Mouse (Mus musculus): ENCODE results near the gene Prss28. TPM values are rescaled to one million over a fixed set of nuclear protein-coding genes. Genes with fewer than 3 reads are reported as not detected.
A peak's percentile ranks its signal among the peaks of the same experiment; 100 is the strongest.

The Prss28 gene
- polyA plus RNA-seq (2014; fragmentation: Nextera tagmentation; extraction: Ambion mirVana): not detected in 2 replicates

DNA sequence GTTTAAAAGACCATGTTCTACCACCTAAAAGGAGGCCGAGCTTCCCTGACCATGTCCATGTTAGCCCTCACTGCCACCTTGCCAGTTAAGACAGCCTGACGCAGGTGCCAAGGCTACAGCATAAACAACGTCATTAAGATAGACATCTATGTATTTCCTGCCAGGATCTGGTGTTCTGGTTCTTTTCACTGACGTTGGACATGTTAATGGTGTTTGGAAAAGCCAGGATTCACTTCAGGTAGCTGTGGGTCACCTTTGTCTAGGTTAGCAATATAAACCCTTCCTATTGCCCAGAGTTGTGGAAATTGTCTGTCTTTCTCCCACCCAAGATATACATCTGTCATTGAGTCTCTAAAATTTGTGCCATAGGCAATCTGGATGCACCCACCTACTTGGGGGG lies at the start of gene Prss28:
Prss28 (plus strand) TSS at position 301 of the 400 bp plus-strand sequence.
- 81% methylated on average over 4 of the region's 4 CpGs for WGBS
- Histone ChIP-seq H3K27me3 (replicated peaks; ENCODE audit: control insufficient read depth, insufficient read depth, low read length) (no peaks in the 10 kb centered on the region), H3K4me3 (ENCODE audit: low read depth, low read length) (no peak within 1 kb of the TSS), H3K9me3 (ENCODE audit: control insufficient read depth, low read length) (no peaks in the 10 kb centered on the region), H3K4me1 (ENCODE audit: control insufficient read depth, insufficient read depth, low read length) (no peaks in the 10 kb centered on the region), H3K36me3 (ENCODE audit: control insufficient read depth, insufficient read depth, low read length) (no peaks in the 10 kb centered on the region), H3K27ac (replicated peaks; ENCODE audit: low read depth, low read length) (no peak within 1 kb of the TSS), H3K9ac (ENCODE audit: low read depth, low read length) (no peak within 1 kb of the TSS), H3K4me2 (ENCODE audit: low read depth, low read length) (no peak within 1 kb of the TSS)
- DNase-seq (ENCODE audit: low spot score) (no peak), ATAC-seq (ENCODE audit: low read depth) (no peak)

DNA sequence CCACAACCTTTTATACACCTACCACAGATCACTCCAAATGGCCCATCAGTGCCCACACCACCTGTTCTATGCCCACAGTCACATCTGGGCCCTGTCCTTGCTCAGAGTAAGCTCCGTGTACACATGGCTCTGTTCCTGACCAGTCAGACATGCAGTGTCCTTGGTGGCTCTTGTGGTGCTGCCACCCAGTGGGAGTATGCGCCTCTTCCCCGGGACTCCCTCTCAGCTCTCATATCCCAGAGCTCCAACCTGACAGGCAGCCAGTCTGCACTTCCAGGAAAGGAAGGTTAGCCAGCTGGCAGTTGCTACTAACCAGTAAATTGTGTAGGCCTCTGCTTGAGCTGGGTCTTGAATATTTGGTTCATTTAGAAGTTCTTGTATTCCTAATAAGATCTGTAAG lies 44.0 kb upstream of the Prss28 start:
- H3K4me2 ChIP-seq (ENCODE audit: low read depth, low read length): no peak overlapping the region
- H3K9ac ChIP-seq (ENCODE audit: low read depth, low read length): no peak overlapping the region
- H3K27ac ChIP-seq (replicated peaks; ENCODE audit: low read depth, low read length): no peak overlapping the region
- ATAC-seq (ENCODE audit: low read depth): no peak
- peaks cover 80% of the 10 kb centered on the region for H3K36me3 ChIP-seq (ENCODE audit: control insufficient read depth, insufficient read depth, low read length)
- no peaks in the 10 kb centered on the region for H3K27me3 ChIP-seq (replicated peaks; ENCODE audit: control insufficient read depth, insufficient read depth, low read length)
- H3K9me3 ChIP-seq (ENCODE audit: control insufficient read depth, low read length): no peaks in the 10 kb centered on the region
- no peak overlapping the region for H3K4me3 ChIP-seq (ENCODE audit: low read depth, low read length)
- no peak for DNase-seq (ENCODE audit: low spot score)
- WGBS: 78% methylated on average over 3 of the region's 3 CpGs
- H3K4me1 ChIP-seq (ENCODE audit: control insufficient read depth, insufficient read depth, low read length): no peaks in the 10 kb centered on the region

DNA sequence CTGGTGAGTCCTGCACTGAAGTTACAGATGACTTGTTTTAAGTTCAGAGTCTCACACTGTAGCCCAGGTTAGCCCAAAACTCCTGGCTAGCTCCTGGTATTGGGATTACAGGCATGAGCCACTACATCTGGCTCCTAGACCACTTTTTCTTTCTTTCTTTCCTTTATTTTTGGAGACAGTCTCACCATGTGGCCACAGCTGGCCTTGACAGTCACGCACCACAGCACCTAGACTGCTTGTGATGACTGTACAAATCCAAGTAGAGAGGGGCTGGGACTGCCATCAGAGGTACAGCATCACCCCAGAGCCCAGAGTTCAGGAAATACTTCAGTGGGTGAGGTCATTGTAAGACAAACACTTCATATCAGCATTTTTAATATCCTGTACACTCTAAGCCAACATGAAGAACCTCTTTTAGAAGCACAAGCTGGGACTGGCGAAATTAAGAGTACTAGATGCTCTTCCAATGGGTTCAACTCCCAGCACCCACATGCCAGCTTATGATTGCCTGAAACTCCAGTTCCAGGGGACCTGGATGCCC lies 37.6 kb upstream of the Prss28 start:
- H3K27me3 ChIP-seq (replicated peaks; ENCODE audit: control insufficient read depth, insufficient read depth, low read length): no peaks in the 10 kb centered on the region
- WGBS: 76% methylated on average over 2 of the region's 2 CpGs
- DNase-seq (ENCODE audit: low spot score) (no peak), ATAC-seq (ENCODE audit: low read depth) (no peak)
- peak overlapping the region; percentile 97 for H3K4me2 ChIP-seq (ENCODE audit: low read depth, low read length)
- H3K4me3 ChIP-seq (ENCODE audit: low read depth, low read length): 0 out of 2 replicates have a peak overlapping the region, but pooled peaks have one; percentile 99
- peak overlapping the region; percentile 100; the same call in 1 of the 2 replicates for H3K9ac ChIP-seq (ENCODE audit: low read depth, low read length)
- peaks cover 14% of the 10 kb centered on the region for H3K4me1 ChIP-seq (ENCODE audit: control insufficient read depth, insufficient read depth, low read length)
- no peaks in the 10 kb centered on the region for H3K9me3 ChIP-seq (ENCODE audit: control insufficient read depth, low read length)
- peaks cover 51% of the 10 kb centered on the region for H3K36me3 ChIP-seq (ENCODE audit: control insufficient read depth, insufficient read depth, low read length)
- no peak overlapping the region for H3K27ac ChIP-seq (replicated peaks; ENCODE audit: low read depth, low read length)

DNA sequence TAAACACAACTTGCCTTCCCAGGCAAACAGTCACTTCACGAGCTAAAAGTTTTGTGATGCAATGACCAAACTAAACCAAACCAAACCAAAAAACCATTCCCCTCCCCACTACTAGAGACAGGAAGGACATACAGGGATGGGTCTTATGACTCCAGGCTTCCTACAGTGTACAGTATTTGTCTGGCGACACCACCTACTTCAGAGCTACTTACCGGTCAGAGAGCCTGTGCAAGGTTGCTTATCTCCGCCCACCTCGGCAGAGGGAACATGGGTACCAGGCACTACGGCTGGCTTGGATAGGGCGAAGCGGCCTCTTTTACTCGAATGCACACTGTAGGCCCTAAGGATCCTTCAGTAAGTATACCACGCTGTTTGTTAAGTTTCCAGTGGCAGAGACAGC lies 36.1 kb upstream of the Prss28 start:
- no peak for ATAC-seq (ENCODE audit: low read depth)
- peaks cover 37% of the 10 kb centered on the region for H3K36me3 ChIP-seq (ENCODE audit: control insufficient read depth, insufficient read depth, low read length)
- 2% methylated on average over 10 of the region's 10 CpGs for WGBS
- no peaks in the 10 kb centered on the region for H3K27me3 ChIP-seq (replicated peaks; ENCODE audit: control insufficient read depth, insufficient read depth, low read length)
- H3K9ac ChIP-seq (ENCODE audit: low read depth, low read length): peak overlapping the region; percentile 100
- peak overlapping the region; percentile 99 for H3K27ac ChIP-seq (replicated peaks; ENCODE audit: low read depth, low read length)
- peak overlapping the region; percentile 99 for H3K4me3 ChIP-seq (ENCODE audit: low read depth, low read length)
- peak overlapping the region; percentile 97 for H3K4me2 ChIP-seq (ENCODE audit: low read depth, low read length)
- no peaks in the 10 kb centered on the region for H3K9me3 ChIP-seq (ENCODE audit: control insufficient read depth, low read length)
- peaks cover 14% of the 10 kb centered on the region for H3K4me1 ChIP-seq (ENCODE audit: control insufficient read depth, insufficient read depth, low read length)
- DNase-seq (ENCODE audit: low spot score): no peak

DNA sequence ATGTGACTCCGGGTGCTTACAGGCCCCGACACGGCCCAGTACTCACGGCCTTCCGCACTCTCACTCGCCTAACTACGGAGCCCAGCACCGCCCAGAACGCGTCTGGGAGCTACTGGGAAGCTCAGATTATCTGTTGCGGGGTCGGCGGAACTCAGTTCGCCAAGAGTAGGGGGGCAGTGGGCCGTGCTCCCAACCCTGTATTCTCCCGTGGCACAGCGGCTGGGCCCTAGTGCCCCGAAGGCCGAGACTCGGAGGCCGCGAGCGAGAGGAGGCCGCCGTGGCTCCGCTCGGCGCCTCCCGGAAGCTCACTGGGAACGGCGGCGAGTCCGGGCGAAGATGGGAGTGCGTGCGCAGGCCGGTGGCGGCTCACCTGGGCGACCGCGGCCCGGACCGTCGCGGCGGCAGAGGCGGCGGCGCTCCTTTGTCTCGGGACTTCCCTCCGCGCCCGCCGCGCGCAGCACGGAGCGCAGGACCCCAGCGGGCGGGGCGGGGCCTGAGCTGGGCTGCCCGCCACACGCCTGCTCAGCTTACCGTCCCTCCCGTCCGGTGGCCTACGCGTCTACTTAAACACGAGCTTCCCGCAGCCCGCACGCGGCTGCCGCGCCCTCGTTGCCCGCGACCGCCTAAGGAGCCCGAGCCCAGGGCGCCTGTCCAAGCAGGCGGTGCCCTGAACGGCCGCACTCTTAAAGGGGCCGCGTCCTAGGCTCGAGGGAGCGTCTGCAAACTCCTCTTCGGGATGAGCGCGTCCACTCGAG lies 35.3 kb upstream of the Prss28 start:
- Histone ChIP-seq H3K9ac (ENCODE audit: low read depth, low read length) (peak overlapping the region; percentile 100), H3K27ac (replicated peaks; ENCODE audit: low read depth, low read length) (peak overlapping the region; percentile 99), H3K4me2 (ENCODE audit: low read depth, low read length) (peak overlapping the region; percentile 97), H3K4me3 (ENCODE audit: low read depth, low read length) (peak overlapping the region; percentile 99), H3K27me3 (replicated peaks; ENCODE audit: control insufficient read depth, insufficient read depth, low read length) (no peaks in the 10 kb centered on the region), H3K36me3 (ENCODE audit: control insufficient read depth, insufficient read depth, low read length) (peaks cover 29% of the 10 kb centered on the region), H3K4me1 (ENCODE audit: control insufficient read depth, insufficient read depth, low read length) (peaks cover 14% of the 10 kb centered on the region), H3K9me3 (ENCODE audit: control insufficient read depth, low read length) (no peaks in the 10 kb centered on the region)
- under 1% methylated on average over 61 of the region's 92 CpGs for WGBS
- ATAC-seq (ENCODE audit: low read depth): peak; percentile 94
- DNase-seq (ENCODE audit: low spot score): peak; percentile 96

DNA sequence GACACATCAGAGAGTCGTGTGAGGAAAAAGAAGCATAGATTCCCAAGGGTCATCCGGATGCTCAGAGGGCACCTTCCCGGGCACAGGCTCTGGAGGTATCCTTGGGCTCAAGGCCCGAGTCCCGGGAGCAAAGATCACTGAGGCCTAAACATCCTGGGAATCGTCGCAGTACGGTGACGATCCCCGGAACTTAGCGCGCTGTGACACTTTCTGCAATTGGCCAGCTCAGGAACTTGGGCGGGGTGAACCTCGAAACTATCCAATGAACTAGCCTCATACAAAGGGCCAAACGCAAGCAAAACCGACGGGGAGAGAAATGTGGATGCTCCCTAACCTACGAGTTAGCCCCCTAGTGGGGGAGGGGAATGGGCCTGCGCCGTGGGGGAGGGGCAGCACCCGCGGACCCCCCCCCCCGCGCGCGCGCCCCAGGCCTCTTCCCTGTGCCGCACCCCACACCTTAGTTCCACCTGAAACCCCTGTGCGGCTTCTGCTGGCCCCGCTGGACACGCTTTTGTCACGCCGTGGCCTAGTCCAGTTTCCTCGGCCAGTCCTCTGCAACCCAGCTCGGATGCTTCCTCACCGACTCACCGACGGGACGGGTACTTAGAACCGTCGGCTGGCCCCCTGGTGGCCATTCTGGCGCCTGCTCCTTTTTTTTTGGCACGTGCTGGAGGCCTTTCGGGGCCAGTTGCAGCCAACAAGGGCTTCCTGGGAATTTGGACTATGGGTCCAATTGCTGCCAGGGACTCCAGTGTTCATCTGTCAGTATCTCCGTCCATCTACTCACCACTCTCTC lies 34.5 kb upstream of the Prss28 start:
- Histone ChIP-seq H3K27me3 (replicated peaks; ENCODE audit: control insufficient read depth, insufficient read depth, low read length) (no peaks in the 10 kb centered on the region), H3K9ac (ENCODE audit: low read depth, low read length) (peak overlapping the region; percentile 100), H3K27ac (replicated peaks; ENCODE audit: low read depth, low read length) (peak overlapping the region; percentile 99), H3K4me1 (ENCODE audit: control insufficient read depth, insufficient read depth, low read length) (peaks cover 14% of the 10 kb centered on the region), H3K9me3 (ENCODE audit: control insufficient read depth, low read length) (no peaks in the 10 kb centered on the region), H3K4me2 (ENCODE audit: low read depth, low read length) (peak overlapping the region; percentile 97), H3K4me3 (ENCODE audit: low read depth, low read length) (peak overlapping the region; percentile 99), H3K36me3 (ENCODE audit: control insufficient read depth, insufficient read depth, low read length) (peaks cover 21% of the 10 kb centered on the region)
- under 1% methylated on average over 28 of the region's 45 CpGs for WGBS
- DNase-seq (ENCODE audit: low spot score): peak; percentile 97
- ATAC-seq (ENCODE audit: low read depth): peak; percentile 92

DNA sequence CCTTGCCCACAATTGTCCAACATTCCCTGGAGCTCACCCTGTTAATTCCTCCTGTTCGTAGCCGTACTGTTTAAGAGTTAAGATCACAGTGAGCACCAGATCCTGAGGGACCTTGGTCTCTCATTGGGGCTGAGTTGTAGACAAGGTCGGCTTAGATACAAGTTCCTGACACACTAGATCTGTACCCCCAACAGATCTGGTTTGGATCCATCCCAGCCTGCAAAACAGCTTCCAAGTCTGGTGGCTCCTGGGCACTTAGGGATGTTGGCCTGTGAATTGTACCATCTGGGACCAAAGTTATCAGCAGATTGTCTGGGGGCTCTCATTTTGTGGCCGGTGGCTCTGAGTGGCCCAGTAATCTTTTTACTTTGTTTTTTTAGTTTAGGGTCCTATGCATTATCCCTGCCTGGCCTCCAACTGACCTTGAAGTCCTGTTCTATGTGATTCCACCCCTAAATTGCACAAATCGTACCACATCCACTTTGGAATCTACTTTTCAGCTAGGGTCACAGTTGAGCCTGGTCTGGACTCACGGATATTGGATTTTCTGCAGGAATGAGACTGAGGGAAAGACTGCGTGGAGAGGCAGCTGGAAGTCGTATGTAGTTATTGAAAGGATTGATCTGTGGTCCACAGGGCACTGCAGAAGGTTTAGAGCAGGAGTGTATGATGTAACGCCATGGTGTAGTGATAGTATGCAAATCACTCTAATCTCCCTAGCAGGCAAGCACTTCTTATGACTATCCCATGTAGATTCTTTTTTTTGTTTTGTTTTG lies 33.7 kb upstream of the Prss28 start, which contains the start of gene Ube2i:
Ube2i (minus strand) TSS at position 52 of the 776 bp plus-strand sequence.
- Histone ChIP-seq H3K27ac (replicated peaks; ENCODE audit: low read depth, low read length) (peak within 1 kb of the TSS; percentile 99), H3K36me3 (ENCODE audit: control insufficient read depth, insufficient read depth, low read length) (peaks cover 13% of the 10 kb centered on the region), H3K4me1 (ENCODE audit: control insufficient read depth, insufficient read depth, low read length) (peaks cover 14% of the 10 kb centered on the region), H3K27me3 (replicated peaks; ENCODE audit: control insufficient read depth, insufficient read depth, low read length) (no peaks in the 10 kb centered on the region), H3K4me3 (ENCODE audit: low read depth, low read length) (peak within 1 kb of the TSS; percentile 99), H3K9me3 (ENCODE audit: control insufficient read depth, low read length) (no peaks in the 10 kb centered on the region), H3K4me2 (ENCODE audit: low read depth, low read length) (peak within 1 kb of the TSS; percentile 97), H3K9ac (ENCODE audit: low read depth, low read length) (peak within 1 kb of the TSS; percentile 100)
- DNase-seq (ENCODE audit: low spot score) (no peak), ATAC-seq (ENCODE audit: low read depth) (no peak)
- WGBS: 78% methylated on average over 9 of the region's 9 CpGs

DNA sequence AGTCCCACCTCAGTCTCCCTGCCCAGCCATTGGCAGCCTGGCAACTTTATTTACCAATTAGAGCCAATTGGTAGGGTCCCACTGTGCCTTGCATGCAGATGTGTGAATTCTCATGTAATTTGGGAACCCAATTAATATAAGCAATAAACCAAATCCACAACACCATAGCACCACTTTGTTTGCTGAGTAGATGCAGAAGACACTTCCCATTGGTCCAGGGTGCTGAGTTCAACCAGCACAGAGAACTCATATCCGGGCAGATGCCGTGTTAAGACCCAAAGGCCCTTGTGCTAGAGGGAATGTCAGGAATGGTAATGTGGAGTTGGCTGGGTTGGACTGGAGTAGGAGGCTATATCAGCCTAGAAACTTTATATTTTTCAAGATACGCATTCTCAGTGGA lies 32.6 kb upstream of the Prss28 start:
- H3K9me3 ChIP-seq (ENCODE audit: control insufficient read depth, low read length): no peaks in the 10 kb centered on the region
- H3K9ac ChIP-seq (ENCODE audit: low read depth, low read length): no peak overlapping the region
- H3K4me1 ChIP-seq (ENCODE audit: control insufficient read depth, insufficient read depth, low read length): peaks cover 14% of the 10 kb centered on the region
- no peak overlapping the region for H3K27ac ChIP-seq (replicated peaks; ENCODE audit: low read depth, low read length)
- H3K36me3 ChIP-seq (ENCODE audit: control insufficient read depth, insufficient read depth, low read length): peaks cover 4% of the 10 kb centered on the region
- WGBS: 91% methylated on average over 3 of the region's 3 CpGs
- DNase-seq (ENCODE audit: low spot score) (no peak), ATAC-seq (ENCODE audit: low read depth) (no peak)
- H3K27me3 ChIP-seq (replicated peaks; ENCODE audit: control insufficient read depth, insufficient read depth, low read length): no peaks in the 10 kb centered on the region
- no peak overlapping the region for H3K4me3 ChIP-seq (ENCODE audit: low read depth, low read length)
- no peak overlapping the region for H3K4me2 ChIP-seq (ENCODE audit: low read depth, low read length)

Data from embryonic facial prominence, embryonic 14.5 days (tissue).